Mouse (Mus musculus) left cerebral cortex, adult 18-20 months (tissue): Measurements from ENCODE around the gene 4930503B20Rik. TPM values are rescaled to one million over a fixed set of nuclear protein-coding genes. Genes with fewer than 3 reads are reported as not detected.

Source experiments
- DNase-seq, 2 experiments: peaks; one replicate each; pipeline ENCODE4 v3.0.0; 2021 to 2022; ENCODE audit warnings: low spot score in 2 of 2, mixed read lengths in 1 of 2
- total RNA-seq, 2 experiments: library from RNA; stranded (reverse); gene quantifications; 2 replicates each; pipeline ENCODE4 v1.2.3; 2021

Gene 4930503B20Rik
- total RNA-seq, 2 experiments from 2014 or later, result not detected

DNA sequence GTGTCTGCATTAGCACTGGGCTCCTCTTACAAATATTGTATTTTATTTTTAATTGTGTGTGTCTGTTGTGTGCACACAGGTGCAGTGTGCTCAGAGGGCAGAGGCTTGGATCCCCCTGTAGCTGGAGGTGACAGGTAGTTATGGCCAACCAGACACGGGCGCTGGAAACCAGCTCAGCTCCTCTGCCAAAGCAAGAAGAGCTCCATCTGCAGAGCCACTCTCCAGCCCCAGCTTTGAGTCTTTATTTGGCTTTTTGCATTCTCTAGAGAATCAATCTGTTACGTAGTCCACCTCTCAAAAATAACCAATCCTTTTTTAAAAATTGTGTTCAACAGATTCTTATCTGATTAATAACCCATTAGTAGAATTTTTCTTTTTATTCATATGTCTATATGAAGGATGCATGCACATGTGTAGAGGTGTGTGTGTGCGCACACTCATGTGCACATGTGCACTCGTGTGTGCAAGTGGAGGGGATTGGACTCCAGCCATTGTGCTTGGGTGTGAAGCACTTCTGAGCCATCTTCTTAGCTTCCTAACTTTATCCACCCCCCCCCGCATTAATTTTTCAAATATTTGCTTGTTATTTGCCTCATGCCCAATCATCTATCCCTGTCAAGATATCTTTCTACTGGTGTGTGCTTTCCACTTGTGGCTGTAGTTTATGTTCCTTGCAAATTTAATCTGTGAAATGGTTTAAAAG is 51.8 kb downstream of the 4930503B20Rik start:
- DNase-seq, result no peak

DNA sequence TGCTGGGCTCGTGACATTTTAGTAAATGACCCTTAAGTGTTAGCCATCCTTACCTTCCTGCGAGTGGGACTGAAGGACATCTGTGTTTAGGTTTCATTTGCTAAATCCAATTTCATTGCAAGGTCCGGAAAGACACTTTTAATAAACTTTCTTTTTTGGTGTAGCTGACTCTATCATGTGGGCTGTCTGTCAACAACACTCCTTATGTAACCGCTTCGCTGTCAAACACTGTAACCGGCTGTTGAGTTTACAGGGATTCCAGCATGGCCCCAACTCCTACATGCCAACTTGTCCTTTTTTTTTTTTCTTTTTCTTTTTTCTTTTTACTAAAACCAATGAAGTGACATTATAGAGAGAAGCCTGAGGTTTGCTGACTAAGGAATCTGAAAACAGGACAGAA is 52.7 kb downstream of the 4930503B20Rik start:
- DNase-seq, result peak; percentile 33 to 51

DNA sequence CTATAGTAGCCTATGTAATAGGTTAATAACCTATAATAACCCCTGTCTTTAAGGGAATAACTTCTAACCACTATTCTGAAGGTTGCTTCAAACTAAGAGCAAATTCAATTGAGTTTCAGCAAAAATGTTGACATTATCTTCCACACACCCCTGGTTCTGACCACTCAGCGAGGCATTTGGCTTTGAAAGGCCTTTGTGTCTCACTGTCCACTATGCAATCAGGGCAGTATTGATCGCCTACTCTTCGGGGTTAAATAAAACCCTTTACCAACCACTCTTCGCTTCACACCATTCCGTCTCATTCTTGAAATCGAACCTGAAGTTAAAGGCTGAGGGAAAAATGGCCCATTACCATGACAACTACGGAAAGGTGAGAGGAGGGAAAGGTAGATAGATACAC is 54.3 kb downstream of the 4930503B20Rik start:
- DNase-seq, result no peak

DNA sequence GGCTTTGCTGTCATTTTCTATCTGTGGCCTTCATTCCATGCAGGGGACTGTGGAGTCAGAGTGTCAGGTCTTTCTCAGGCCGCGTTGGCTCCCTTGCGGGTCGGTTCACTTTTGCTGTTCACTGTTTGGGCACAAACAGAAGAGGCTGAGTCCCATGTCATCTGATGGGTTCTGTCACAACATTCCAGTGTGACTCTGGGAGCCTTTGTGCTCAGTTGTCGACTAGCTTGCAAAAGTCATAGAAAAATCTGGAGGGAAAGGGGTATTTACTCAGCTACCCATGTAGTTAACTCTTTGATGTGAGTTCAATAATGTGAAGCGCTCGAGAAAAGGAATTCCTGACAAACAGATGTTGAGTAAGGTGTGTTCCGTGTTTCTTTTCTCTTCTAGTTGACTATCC is 54.7 kb downstream of the 4930503B20Rik start:
- DNase-seq, result no peak

DNA sequence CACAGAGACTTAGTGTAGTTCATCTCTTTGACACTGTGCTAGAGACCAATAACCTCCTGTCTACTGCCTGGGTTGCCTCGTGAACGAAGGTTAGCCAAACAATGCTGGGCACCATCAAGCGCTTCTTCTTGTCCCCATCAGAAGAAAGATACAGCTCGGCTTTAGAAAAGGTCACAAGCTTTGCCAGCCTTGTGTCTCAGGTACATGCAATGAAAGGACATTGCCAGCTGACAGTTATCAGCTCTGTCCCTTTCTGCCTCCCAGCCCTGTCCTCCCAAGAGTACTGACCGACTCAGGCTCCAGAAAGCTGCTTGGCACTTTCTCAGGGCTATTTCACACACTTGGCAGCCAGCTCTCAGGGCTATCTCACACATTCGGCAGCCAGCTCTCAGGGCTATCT is 55.7 kb downstream of the 4930503B20Rik start:
- DNase-seq, result no peak

Other genes with a start within 250 kb of the 4930503B20Rik start
- gene Ssx2ip, start 246.7 kb downstream of the 4930503B20Rik start, total RNA-seq, result 10 to 100 TPM; 91.0 to 96.5 TPM
- 1 to 10 TPM; 6.5 to 7.5 TPM for gene Ctbs, start 201.5 kb downstream of the 4930503B20Rik start, total RNA-seq
- gene Spata1, start 151.6 kb downstream of the 4930503B20Rik start, total RNA-seq, result 1 to 10 TPM; 2.5 to 3.4 TPM
- gene Gng5, start 151.5 kb downstream of the 4930503B20Rik start, total RNA-seq, result 10 to 100 TPM; 48.4 to 49.5 TPM
- gene Rpf1, start 129.9 kb downstream of the 4930503B20Rik start, total RNA-seq, result 10 to 100 TPM; 16.4 to 16.7 TPM
- under 1 TPM in 1 of 2 experiments, not detected in 1; 0.37 TPM for gene Uox, start 80.9 kb downstream of the 4930503B20Rik start, total RNA-seq
- not detected for gene Dnase2b, start 35.7 kb downstream of the 4930503B20Rik start, total RNA-seq
- under 1 TPM; 0.23 to 0.59 TPM for gene Samd13, start 34.3 kb upstream of the 4930503B20Rik start, total RNA-seq
- gene Prkacb, start 161.7 kb upstream of the 4930503B20Rik start, total RNA-seq, result 100 to 1,000 TPM; 453 to 516 TPM
- 100 to 1,000 TPM; 170 to 178 TPM for gene Ttll7, start 201.1 kb upstream of the 4930503B20Rik start, total RNA-seq